ENCODE assay signal across 14 mouse cellular contexts in genomic region chr1:177045885-177046284, GRCm38 (mm10).
DNase-seq lines count a peak whose midpoint lies in the region; ATAC-seq and TF ChIP-seq lines count a peak whose summit lies in the region.
"Had no signal": no experiment of that assay in that cellular context is flagged by ENCODE, and none has a peak within 500 bp of the region (broad histone marks: within the 10 kb centered on the region; RNA-seq: fewer than 3 reads in every experiment).

No protein-coding gene starts in this region.

- H3K4me3 ChIP-seq in lung, embryonic 14.5 days (ENCODE audit: low read depth, low read length): no peak overlapping the region
- no peak overlapping the region for H3K4me3 ChIP-seq in intestine, embryonic 16.5 days (ENCODE audit: low read length)
- H3K4me3 ChIP-seq in forebrain, embryonic 11.5 days (ENCODE audit: low read depth, low read length): no peak overlapping the region
- H3K4me3 ChIP-seq in forebrain, postnatal 0 days (ENCODE audit: low read depth, low read length): no peak overlapping the region
- H3K4me3 ChIP-seq: embryonic facial prominence, embryonic 12.5 days; heart, adult 2 months; limb, embryonic 15.5 days; neural tube, embryonic 15.5 days had no signal

- H3K27me3 ChIP-seq in lung, embryonic 14.5 days (ENCODE audit: insufficient read depth, low read length): no peaks in the 10 kb centered on the region
- no peaks in the 10 kb centered on the region for H3K27me3 ChIP-seq in intestine, embryonic 16.5 days (replicated peaks; ENCODE audit: control insufficient read depth, insufficient read depth, low read length)
- H3K27me3 ChIP-seq in forebrain, embryonic 11.5 days (ENCODE audit: control insufficient read depth, insufficient read depth, low read length): no peaks in the 10 kb centered on the region
- no peaks in the 10 kb centered on the region for H3K27me3 ChIP-seq in forebrain, postnatal 0 days (ENCODE audit: insufficient read depth, low read length)
- H3K27me3 ChIP-seq: embryonic facial prominence, embryonic 12.5 days; limb, embryonic 15.5 days; neural tube, embryonic 15.5 days had no signal

- peak; percentile 66 to 75 for DNase-seq in cerebellum, postnatal 10 days
- no peak for DNase-seq in cerebellum, adult 9-11 months
- DNase-seq in lung, embryonic 14.5 days: peak; percentile 36
- no peak for DNase-seq in lung, postnatal 10 days
- DNase-seq in kidney, postnatal 25 days: peak; percentile 89 to 91
- no peak for DNase-seq in forebrain, embryonic 11.5 days (ENCODE audit: low spot score)
- DNase-seq in forebrain, postnatal 0 days: no peak
- DNase-seq: heart, adult 2 months; thymus, postnatal 4 days had no signal

- H3K9ac ChIP-seq in lung, embryonic 14.5 days: no peak overlapping the region
- no peak overlapping the region for H3K9ac ChIP-seq in intestine, embryonic 16.5 days (ENCODE audit: low read depth, low read length)
- H3K9ac ChIP-seq in forebrain, embryonic 11.5 days (ENCODE audit: low read length): no peak overlapping the region
- no peak overlapping the region for H3K9ac ChIP-seq in forebrain, postnatal 0 days
- H3K9ac ChIP-seq: embryonic facial prominence, embryonic 12.5 days; limb, embryonic 15.5 days; neural tube, embryonic 15.5 days had no signal

- H3K4me2 ChIP-seq in lung, embryonic 14.5 days: no peak overlapping the region
- H3K4me2 ChIP-seq in intestine, embryonic 16.5 days (ENCODE audit: low read depth, low read length): no peak overlapping the region
- H3K4me2 ChIP-seq in forebrain, embryonic 11.5 days (ENCODE audit: low read depth, low read length, severe bottlenecking): no peak overlapping the region
- H3K4me2 ChIP-seq in forebrain, postnatal 0 days (ENCODE audit: low read depth): no peak overlapping the region
- H3K4me2 ChIP-seq: embryonic facial prominence, embryonic 12.5 days; limb, embryonic 15.5 days; neural tube, embryonic 15.5 days had no signal

- H3K4me1 ChIP-seq in lung, embryonic 14.5 days (ENCODE audit: insufficient read depth): no peaks in the 10 kb centered on the region
- no peaks in the 10 kb centered on the region for H3K4me1 ChIP-seq in intestine, embryonic 16.5 days (ENCODE audit: control insufficient read depth, insufficient read depth, low read length)
- no peaks in the 10 kb centered on the region for H3K4me1 ChIP-seq in forebrain, embryonic 11.5 days (replicated peaks; ENCODE audit: control insufficient read depth, insufficient read depth, low read length)
- no peaks in the 10 kb centered on the region for H3K4me1 ChIP-seq in forebrain, postnatal 0 days (ENCODE audit: insufficient read depth)
- H3K4me1 ChIP-seq: embryonic facial prominence, embryonic 12.5 days; limb, embryonic 15.5 days; neural tube, embryonic 15.5 days had no signal

- H3K27ac ChIP-seq in lung, embryonic 14.5 days (ENCODE audit: low read depth): no peak overlapping the region
- H3K27ac ChIP-seq in intestine, embryonic 16.5 days (ENCODE audit: low read length): no peak overlapping the region
- H3K27ac ChIP-seq in forebrain, embryonic 11.5 days (ENCODE audit: low read depth, low read length): no peak overlapping the region
- H3K27ac ChIP-seq in forebrain, postnatal 0 days (ENCODE audit: low read depth, low read length): no peak overlapping the region
- H3K27ac ChIP-seq: embryonic facial prominence, embryonic 12.5 days; heart, adult 2 months; limb, embryonic 15.5 days; neural tube, embryonic 15.5 days had no signal

- no peaks in the 10 kb centered on the region for H3K9me3 ChIP-seq in lung, embryonic 14.5 days (ENCODE audit: low read depth, low read length)
- H3K9me3 ChIP-seq in intestine, embryonic 16.5 days (ENCODE audit: control insufficient read depth, low read length): no peaks in the 10 kb centered on the region
- no peaks in the 10 kb centered on the region for H3K9me3 ChIP-seq in forebrain, embryonic 11.5 days (ENCODE audit: control insufficient read depth, low read length)
- no peaks in the 10 kb centered on the region for H3K9me3 ChIP-seq in forebrain, postnatal 0 days (ENCODE audit: low read length)
- H3K9me3 ChIP-seq: embryonic facial prominence, embryonic 12.5 days; limb, embryonic 15.5 days; neural tube, embryonic 15.5 days had no signal

- H3K36me3 ChIP-seq in lung, embryonic 14.5 days (ENCODE audit: insufficient read depth): no peaks in the 10 kb centered on the region
- no peaks in the 10 kb centered on the region for H3K36me3 ChIP-seq in intestine, embryonic 16.5 days (ENCODE audit: control insufficient read depth, insufficient read depth, low read length)
- no peaks in the 10 kb centered on the region for H3K36me3 ChIP-seq in forebrain, embryonic 11.5 days (ENCODE audit: control insufficient read depth, insufficient read depth, low read length)
- no peaks in the 10 kb centered on the region for H3K36me3 ChIP-seq in forebrain, postnatal 0 days (ENCODE audit: insufficient read depth)
- H3K36me3 ChIP-seq: embryonic facial prominence, embryonic 12.5 days; limb, embryonic 15.5 days; neural tube, embryonic 15.5 days had no signal

- no peak for ATAC-seq in lung, embryonic 14.5 days (ENCODE audit: insufficient read depth)
- ATAC-seq in intestine, embryonic 16.5 days: no peak
- no peak for ATAC-seq in forebrain, embryonic 11.5 days (replicated peaks; ENCODE audit: low FRiP score)
- ATAC-seq in forebrain, postnatal 0 days: no peak
- ATAC-seq: hindbrain, embryonic 16.5 days had no signal

- no peak for TF ChIP-seq CTCF in lung, embryonic 14.5 days (IDR thresholded peaks at IDR 0.05; ENCODE audit: low read depth)
- TF ChIP-seq CTCF in forebrain, postnatal 0 days (IDR thresholded peaks at IDR 0.05; ENCODE audit: low read depth): no peak

Comparison
In these comparisons a context has a peak if more than half of its experiments do, and no peak if none do; other contexts are left out.
1. DNase-seq: peak in cerebellum, postnatal 10 days (2 of 2), lung, embryonic 14.5 days (single experiment) and kidney, postnatal 25 days (2 of 2); none in cerebellum, adult 9-11 months (single experiment), lung, postnatal 10 days (single experiment), forebrain, embryonic 11.5 days (single experiment) and forebrain, postnatal 0 days (single experiment).